Mouse (Mus musculus) B cell, adult 2 months (primary cell): Measurements from ENCODE around the gene Rcn3.

Source experiments
- DNase-seq, 2 experiments: peaks; one replicate each; pipeline ENCODE4 v3.0.0; 2022

Gene Rcn3

DNA sequence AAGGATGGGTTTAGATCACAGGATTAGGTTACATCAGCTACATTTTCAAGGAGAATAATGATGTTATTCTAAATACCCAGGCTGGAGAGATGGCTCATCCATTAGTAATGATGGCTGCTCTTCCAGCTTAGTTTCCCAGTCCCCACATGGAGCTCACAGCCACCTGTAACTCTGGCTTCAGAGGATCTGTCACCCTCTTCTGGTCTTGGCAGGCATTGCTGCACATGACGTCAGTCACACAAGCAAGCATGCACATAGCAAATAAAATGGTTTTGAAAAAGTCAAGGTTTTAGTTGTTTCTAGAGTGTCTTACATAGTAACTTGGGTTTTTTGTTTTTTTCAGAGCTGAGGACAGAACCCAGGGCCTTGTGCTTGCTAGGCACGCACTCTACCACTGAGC lies 19.8 kb downstream of the Rcn3 start:
- no peak for DNase-seq

DNA sequence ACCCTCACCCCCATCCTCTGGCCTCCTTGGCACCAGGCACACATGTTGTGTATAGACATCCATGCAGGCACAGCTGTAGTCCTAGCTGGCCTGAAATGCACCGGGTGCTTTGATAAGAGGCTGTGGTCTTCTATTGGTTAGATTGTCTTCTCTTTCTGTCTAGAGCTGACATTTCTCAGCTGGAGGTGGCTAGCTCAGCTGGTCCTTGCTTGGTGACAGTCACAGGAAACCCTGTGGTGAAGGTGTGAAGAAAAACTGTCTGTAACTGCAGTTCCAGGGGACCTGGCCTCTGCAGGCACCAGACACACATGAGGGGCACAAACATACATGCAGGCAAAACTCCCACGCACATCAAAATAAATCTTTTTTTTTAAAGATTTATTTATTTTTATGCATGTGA lies 22.4 kb downstream of the Rcn3 start:
- no peak for DNase-seq

DNA sequence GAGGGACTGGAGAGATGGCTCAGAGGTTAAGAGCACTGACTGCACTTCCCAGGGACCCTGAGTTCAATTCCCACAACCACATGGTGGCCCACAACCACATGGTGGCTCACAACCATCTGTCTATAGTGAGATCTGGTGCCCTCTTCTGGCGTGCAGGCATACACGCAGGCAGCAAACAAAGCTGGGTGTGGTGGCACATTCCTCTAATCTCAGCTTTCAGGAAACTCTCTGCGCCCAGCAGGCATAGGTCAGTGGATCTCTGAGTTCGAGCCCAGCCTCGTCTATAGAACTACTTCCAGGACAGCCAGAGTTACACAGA lies 24.1 kb downstream of the Rcn3 start:
- DNase-seq, result peak; percentile 62 to 63

DNA sequence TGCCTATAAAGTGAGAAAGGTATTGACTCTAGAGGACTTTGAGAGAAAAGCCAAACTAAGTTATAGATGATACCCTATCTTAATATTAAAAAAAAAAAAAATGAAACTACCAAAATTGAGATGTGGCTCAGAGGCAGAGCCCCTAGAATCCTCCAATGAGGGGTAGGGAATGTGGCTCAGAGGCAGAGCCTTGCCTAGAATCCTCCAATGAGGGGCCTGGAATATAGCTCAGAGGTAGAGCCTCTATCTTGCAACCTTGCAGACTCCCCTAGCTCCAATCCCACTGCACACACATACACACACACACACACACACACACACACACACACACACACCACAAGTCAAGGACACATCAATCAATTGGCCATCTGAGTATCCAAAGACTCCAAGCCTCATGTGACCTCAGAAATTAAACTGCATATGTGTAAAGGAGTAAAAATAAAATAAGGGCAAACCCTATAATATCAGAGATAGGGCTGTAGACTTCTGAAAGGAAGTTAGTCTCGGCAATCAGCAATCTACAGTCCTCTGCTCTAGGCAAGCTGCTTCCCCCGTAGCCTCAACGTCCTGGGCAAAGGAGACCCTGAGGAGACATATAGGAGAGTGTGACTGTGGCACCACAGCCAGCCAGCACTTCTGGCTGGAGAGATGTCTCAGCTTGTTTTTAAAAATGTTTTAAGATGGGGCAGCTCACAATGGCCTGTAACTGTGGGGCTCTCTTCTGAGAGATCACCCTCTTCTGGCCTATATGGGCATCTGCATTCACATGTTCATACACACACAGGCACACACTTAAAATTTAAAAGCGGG lies 24.6 kb downstream of the Rcn3 start:
- no peak for DNase-seq

DNA sequence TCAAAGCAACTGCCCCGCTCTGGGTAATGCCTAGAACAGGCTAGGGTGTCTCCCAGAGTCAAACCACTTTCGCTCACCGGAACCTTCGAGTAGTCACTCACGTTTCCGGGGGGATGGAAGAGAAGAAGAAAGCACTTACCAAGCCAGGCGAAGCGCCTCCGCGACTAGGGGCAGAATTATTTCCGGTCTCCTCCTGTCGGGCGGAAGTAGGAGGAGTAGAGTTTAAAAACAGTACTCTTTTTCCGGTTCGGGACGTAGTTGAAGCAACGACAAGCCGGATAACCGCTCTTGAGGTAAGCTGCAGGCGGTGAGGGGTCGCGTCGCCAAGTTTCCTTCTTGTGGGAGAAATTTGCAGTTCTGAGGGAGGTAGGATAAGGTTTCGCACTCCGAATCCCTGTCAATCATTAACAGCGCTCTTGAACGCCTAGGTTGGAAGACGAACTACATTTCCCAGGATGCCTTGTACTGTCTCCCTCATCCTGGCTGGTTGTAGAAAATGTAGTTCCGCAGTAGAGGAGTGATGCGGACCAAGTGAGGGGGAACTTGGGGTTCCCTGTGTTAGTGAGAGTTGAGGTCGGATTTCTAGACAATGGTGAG lies 29.7 kb downstream of the Rcn3 start, which contains the start of the genes Nosip and Prrg2:
Nosip (plus strand) TSS at position 191 of the 597 bp plus-strand sequence.
Prrg2 (minus strand) TSS at position 439 of the 597 bp plus-strand sequence.
- peak; percentile 95 to 96 for DNase-seq

DNA sequence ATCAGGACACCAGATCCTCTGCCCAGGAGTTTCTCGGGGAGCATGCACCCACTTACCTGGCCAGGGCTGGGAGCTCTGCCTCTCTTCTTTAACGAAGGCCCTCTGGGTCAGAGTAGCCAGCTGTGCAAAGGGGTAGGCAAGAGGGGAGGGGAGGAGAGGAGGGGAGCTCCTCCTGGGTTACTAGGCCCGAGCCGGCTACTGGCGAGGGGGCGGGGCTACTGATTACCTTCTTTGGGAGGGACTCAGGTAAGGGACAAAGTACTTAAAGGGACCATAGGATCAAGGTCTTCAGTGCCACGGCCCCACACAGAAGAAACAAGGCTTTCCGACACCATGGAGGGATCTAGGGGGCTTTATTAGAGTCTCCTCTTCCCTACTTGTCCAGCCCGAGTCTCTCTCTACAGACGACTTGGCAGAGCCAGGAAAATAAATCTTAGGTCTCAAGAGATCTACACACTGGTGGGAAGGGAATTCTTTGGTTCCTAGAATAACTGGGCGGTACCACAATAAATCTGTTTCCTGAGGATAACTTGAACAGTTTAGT lies 30.4 kb downstream of the Rcn3 start:
- peak in 1 of 2 experiments; percentile 18 for DNase-seq

DNA sequence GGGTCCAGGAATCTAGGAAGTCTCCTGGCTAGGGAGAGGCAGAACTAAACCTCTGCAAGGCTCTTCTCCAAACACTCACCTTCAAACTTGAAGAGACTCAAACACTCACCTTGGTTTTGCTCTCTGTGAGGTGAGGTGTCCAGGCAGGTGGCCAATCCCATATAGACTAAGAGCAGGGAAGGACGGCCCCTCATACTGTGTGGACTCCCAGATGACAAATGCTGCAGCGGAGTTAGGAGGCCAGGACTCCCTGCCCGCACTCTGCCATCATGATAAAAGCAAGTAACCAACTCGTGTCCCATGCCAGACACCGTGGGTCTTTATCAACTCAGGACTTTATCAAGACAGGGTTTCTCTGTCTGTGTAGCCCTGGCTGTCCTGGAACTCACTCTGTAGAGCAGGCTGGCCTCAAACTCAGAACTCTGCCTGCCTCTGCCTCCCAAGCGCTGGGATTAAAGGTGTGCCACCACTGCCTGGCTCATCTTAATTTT lies 31.3 kb downstream of the Rcn3 start:
- DNase-seq, result no peak

DNA sequence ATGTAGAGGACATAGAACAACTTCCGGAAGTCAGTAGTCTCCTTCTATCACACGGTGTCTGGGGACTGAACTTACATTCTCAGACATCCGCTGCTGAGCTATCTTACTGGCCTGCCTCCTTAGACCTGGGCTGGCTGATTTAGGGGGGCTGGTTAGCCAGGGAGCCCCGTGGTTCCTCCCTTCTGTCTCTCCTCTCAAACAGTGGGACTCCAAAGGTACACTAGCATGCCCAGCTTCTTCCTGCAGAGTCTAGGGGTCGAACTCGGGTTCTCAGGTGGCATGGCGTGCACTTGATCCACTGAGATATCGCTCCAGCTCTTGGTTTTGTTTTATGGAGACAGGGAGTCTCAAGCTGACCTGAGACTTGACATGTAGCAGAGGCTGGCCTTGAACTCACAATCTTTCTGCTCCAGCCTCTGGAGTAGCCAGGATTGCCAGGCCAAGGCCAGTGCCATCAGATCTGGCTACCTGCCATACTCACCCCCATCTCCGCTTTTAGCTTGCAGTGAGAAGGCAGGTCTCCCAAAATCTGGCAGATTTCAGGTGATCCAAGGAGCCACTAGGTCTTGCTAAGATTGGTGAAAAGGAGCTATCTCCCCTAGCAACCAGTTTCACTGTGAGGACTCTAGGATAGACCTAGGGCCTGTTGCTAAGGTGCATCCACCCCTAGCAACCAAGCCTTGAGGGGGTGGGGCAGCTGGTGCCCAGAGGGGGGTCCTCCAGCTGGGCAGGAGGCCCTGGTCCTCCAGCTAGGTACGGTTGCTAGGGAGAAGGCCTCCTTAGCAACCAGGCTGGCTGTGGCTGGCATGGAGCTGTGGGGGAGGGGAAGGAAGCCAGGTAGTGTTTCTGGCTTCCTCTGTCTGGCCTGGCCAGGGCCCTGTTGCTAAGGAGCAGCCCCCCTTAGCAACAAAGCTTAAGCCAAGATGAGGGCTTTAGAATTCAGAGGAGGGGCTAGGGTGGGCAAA lies 33.1 kb downstream of the Rcn3 start:
- DNase-seq, result no peak

DNA sequence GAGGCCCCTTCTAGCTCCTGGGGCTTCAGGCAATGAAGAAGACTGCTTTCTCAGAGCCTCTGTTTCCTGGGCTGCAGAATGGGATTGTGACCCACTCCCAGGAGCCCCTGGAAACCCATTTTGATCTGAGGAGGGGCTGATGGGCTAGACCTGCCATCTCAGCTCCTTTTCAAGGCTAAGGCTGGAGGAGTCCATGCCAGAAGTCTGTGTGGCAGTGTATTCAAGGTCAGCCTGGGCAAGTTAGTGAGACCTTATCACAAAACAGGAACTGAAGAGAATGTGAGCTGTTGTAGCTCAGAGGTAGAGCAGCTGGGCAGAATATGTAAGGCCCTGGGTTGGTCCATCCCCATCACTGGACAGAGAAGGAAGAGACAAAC lies 35.1 kb downstream of the Rcn3 start:
- DNase-seq, result no peak

DNA sequence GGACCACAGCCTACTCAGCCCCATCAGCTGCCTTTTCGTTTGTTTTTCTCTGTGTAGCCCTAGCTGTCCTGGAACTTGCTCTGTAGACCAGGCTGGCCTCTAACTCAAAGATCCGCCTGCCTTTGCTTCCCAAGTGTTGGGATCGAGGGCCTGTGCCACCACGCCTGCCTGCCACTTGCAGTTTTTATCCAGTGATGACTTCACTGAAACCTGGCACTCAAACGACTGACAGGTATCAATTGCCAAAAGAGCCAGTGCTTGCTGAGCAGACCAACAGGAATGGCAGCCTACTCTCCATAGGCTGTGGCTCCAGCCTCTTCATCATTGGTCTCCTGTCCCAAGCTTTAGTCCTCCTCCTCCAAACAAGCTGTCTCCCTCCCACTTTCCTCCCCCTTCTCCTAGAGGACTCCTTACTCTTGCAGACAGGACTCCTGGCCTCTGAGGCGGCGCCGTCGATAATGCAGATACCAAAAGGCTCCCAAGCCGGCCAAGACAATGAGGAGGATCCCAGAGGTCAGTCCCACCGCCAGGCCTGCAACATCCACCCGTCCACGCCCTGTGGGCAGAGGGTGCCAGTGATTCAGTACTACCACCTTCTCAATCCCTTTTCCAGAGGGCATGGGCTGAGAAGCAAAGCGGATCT lies 35.6 kb downstream of the Rcn3 start:
- DNase-seq, result no peak

DNA sequence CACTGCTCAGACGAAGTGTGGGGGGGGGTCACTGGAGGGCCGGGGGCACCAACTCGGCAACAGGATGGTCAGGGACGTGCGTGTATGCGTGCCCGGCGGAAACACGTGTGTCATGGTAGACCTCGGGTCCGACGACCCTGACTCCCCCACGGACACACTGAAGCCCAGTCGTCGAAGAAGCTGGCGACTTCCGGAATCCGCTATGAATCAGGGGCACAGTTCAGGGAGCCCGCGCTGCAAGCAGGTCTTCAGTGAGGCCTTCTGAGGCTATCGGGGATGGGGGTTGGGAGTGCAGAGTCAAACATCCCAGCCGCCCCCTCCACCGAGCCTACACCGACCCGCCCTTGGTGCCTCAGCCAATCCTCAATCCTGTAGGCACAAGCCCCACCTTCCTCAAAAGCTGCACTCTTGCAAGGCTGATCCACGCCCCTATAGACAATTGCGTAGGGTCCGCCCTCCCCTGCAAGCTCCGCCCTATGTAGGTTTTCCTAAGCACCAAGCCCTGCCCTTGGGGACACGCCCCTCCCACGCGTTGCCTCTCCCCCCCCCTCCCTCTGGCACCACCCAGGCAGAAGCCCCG lies 38.0 kb downstream of the Rcn3 start:
- peak; percentile 91 to 95 for DNase-seq

DNA sequence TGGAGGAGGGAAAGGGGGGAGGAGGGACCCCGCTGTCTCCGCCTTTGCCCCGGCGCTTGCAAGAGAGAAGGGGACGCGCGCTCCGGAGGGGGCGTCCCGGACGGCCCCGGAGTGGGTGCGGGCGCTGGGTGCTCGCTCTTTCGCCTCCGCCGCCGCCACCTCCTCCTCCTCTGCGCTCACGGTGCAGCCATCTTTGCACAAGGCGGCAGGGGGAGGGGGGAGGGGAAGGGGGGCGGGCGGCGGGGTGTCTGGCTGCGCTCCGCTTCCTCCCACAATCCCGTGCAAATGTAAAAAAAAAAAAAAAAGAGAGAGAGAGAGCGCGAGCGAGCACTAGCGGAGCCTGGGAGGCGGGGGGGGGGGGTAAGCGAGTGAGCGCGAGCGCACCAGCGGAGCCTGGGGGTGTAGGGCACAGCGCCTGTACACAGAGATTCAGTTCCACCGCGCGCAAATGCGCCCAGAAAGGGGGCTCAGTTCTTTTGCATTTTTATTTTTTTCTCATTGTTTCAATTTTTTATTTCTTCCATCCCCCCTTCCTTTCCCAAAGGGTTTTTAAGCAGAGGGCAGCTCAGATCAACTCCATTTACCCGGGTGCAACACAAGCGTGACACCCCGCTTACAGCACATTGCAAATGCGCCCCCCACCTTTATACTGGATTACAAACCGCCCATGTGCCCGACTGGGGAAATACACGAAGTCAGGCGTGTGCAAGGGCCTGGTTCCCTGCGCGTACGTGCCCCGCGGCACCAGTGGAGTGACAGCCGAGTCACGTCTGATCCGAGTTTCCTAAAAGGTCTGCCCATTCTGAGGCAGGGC lies 38.7 kb downstream of the Rcn3 start:
- peak; percentile 66 to 74 for DNase-seq

DNA sequence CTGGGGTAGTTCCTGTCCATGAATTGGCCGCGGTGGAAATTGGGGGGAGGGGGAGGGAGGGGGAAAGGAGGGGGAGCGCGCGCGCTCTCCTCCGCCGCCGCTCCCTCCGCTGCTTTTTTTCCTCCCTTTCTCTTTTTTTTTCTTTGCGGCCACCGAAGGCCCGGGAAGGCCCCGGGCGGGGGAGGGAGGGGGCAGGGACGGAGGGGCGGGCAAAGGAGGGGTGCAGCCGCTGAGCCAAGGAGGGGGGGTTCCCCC lies 39.2 kb downstream of the Rcn3 start, which contains the start of gene Prr12:
Prr12 (minus strand) TSS at position 20 of the 255 bp plus-strand sequence.
- no peak for DNase-seq

DNA sequence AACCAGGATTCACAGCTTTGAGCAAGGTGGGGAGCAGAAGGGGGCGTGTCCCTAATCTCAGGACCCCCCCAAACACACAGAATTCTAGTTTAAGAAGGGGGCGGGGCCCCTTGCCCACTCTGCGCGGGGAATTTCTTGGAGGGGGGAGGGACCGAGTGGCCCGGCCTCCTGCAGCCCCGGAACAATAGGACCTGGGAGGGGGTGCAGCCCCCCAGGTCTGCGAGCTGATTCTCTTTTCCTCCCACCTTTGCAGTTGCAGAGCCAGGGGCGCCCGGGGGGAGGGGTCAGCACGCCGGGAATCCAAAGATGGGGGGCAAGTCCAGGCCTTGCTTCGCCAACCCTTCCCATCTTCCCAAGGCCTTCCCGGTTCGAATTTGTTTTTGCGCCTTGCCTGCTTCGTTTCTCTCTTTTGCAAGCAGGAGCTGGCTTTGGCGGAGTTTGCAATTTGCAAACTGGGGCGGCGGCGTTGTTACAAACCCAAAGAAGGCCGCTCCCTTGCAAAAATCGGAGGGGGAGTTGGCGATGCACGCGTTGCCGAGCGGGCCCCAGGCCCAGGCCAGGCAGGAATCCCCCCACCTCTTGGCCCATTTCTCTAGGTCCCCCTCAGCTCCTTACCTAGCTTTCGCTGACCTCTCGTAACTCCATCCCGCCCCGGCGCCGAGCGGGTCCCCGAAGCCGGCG lies 39.7 kb downstream of the Rcn3 start:
- DNase-seq, result peak; percentile 28 to 46

DNA sequence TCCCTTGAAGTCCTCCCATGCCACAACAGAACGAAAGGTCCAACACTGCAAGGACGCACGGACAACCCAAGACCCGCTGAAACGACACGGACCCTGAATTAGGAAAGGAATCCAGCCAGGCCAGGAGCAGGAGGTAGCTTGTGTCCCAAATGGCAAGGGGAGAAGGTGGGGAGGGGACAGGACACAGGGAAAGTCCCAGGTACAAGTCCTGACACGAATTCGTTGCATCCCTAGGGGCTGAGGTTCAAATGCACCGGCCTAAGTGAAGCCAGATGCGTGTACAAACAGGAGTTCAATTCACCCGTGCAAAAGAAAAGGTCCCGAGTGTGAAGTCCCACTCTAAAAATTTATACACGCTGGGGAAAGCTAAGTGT lies 40.4 kb downstream of the Rcn3 start:
- no peak for DNase-seq

DNA sequence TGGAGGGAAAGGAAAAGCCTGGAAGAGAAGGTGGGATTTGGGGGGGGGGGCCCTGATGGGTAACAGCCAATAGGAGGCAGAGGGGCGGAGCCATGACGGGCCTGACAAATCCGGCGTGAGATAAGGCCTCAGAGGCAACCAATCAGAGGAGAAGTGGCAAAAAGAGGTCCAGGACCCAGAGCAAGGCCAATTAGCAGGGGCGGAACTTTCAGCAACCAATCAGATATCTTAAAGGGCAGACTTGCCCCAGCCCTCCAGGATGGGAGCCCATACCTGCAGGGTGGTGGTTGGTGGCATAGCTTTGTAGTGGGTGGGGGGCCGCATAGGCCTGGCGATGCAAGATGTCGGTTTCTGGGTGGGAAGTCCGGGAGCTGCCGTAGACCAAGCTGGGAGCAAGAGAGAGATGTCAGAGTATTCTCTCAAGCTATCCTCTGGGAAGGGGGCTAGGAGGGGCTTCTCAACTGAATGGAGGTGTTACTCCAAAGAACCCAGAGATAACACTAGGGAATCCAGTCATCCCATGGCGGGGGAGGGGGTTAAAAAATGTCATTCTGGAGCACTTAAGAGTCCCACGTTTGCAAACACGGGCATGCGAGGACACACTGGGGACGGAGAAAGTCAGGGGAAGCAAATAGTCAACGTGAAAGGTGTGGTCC lies 40.9 kb downstream of the Rcn3 start:
- peak; percentile 35 to 47 for DNase-seq

DNA sequence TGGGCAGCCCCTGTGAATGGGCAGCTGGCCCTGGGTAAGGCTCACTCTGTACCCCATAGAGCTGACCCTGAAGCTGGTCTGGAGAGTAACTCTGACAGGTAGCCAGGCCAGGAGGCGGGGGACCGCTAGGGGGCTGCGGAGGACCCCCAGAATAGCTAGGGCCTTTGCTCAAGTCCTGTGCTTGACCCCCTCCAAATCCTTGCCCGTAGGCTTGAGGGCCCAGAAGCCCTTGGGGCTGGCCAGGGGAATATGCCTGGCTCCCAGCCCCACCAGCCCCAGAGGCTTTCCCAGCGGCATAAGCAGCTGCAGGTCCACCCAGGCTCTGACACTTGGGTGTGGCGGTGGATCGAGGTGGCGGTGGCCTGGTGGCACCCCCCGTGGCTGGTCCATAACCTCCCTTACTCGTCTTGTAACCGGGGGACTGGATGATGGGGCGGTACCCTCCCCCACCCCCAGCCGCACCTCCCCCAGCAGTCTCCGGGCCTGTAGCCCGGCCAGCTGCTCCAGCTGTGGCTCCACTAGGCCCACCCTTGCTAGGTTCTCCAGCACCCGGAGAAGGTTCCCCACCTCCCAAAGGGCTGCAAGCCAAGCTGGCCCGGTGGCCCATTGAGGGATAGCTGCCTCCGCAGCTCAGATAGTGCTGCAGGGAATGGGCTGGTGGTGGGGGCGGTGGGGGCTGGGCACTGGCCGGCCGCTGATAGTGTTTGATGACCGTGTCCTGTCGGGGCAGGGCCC lies 42.9 kb downstream of the Rcn3 start:
- DNase-seq, result no peak

DNA sequence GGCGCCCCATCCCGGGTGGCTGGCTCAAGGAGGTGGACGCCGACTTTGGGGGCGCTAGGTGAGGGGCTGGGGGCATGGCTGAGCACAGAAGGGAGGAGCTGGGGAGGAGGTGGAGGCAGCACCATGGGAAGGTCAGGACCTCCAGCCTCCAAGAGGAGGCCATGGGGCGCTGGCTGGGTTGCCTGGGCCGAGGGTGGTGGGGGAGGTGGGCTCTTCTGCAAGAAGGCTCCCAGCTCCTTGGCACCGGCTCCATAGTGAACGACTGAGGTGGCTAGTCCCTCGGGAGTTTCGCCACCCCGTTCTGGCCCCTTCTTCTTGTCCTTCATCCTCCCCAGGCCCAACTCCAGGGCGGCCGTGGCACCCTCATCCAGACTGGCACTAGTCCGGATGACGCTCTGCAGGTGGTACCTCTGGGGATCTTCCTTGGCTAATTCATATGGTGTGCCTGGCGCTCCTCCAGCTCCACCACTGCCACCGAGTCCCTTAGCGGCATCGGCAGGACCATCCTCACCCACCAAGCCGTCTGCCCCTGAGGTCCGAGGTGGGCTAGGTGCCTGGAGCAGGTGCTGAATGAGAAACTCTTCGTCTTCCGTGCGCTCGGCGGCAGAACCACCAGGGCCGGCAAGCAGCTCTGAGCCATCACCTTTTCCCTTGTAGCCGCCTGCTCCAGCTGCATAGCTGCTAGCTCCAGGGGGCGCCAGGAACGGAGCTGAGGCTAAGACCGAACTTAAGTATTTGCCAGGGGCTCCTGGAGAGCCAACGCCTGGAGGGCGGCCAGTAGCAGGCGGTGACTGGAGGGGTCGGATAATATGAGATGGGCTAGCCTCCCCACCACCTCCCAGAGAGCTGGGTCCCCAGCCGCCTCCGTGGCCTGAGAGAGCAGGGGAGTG lies 43.8 kb downstream of the Rcn3 start:
- DNase-seq, result no peak
